Mouse (Mus musculus) gastrocnemius, postnatal 36 days (tissue): ENCODE measurements at regions not wholly inside any gene's neighbourhood (a gene's known extent, or its start where the extent isn't known, plus 50 kb on each side); places are given as distances from the start of the nearest gene placed in this dataset.

Experiments used
- DNase-seq, 2 experiments: peaks; one replicate each; pipeline ENCODE4 v3.0.0; 2022
- intact Hi-C: fragments of 180-260 bp; cut with DNase I; formaldehyde crosslinking; loops from one replicate; pipeline ENCODE4 v1.15.1; 2025

DNA sequence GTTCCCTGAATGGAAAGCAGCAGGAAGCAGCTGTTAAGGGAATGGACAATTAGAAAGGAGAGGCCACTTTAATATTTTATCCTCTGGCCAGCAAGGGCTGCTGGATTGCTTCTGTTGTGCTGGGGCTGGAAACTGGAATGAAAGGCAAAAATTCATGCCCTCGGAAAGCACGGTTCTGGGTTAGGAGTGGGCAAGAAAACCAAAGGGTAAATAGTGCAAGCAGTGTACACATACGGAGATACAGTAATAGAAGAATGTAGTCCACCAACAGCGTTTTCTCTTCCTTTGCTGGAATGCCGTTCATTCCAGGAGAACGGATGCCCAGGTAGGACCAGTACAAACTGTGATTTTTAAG is 50.8 kb upstream of the Zfr start:
- intact Hi-C loops: no loop called here
- no peak for DNase-seq

DNA sequence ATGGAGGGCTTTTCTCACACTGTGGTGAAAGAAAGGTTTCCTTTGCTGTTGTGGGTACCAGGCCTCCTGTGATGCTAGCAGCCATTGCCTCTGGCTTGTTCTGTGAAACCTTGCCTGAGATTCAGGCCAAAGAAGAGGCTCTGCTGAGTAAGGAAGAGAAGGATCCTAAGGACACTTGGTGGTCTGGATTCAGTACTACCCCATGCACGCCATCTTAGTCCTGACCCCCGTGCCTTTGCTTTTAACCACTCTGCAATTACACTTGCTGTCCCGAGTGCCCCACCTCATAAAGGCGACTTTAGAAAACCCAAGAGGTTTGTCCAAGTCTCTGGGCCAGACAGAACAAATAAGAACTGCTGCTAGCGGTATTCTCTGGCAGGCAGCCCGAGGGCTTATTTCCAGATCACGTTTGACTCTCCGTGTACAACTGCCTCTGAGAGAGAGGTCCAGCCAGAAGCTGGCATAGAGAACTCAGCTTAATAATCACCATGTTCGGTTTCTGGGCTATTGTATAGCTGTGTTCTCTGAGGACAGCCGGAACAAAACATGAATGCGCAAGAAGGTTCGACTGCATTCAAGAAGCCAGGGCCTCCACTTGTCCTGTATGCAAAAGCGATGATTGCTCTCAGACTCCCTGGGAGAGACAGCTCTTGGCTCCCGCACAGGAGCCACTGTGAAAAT is 51.3 kb upstream of the Zfr start:
- intact Hi-C loops: no loop called here

DNA sequence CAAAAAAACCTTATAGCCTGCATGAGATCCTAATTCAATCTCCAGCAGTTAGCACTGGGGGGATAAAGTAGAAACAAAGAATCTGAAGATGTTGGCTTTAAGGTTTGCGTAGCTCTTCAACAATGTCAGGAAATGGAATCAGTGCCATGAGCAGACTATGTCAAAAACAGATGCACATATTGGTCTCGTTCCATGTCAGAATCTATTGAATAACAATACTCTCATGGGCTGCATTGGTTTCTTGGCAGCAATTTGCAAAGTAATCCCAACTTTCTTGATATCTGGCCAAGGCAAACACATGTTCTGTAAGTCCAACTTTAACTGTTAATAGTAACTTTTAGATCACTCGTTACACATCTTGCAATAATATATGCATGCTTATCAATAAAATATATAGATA is 58.1 kb upstream of the Sub1 start:
- DNase-seq: no peak
- intact Hi-C loops: no loop called here

More for the DNA sequence above, 51.3 kb upstream of the Zfr start:
- peak; percentile 77 for DNase-seq

DNA sequence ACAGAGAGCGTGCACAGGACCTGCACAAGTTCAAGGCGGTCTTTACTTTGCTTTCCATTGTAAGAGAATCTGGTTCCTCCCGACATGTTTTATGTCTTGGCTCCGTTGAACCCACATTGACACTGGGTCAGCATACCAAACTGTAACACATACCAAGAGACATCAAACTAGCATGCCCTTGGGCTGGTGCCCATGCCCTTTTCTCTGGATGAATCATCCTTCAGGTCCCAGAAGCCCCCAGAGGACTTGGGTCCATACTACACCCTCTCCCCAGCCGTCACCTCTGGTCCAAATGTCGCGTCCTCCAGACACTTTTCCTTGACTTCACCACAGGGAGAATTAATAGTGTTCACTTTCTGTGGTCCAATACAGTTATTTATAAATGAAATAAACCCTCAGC is 56.8 kb upstream of the Sub1 start:
- no peak for DNase-seq
- intact Hi-C loops: no loop called here

DNA sequence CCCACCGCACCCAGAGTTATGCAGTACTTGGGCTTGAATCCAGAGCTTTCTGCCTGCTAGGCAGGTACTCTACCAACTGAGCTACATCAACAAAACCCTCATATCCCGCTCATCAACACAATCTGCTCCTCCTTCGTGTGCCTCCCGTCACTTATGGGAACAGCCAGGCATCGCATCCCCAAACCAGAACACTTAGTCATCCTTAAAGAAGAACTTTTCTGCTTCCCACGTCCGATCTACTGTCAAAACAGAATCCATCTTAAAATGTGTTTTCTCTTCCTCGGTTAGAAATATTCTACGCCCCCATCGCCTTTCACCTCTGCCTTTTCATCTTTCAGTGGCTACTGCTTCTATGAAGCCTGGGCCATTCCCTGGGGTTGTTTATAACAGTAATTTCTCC is 52.2 kb upstream of the Sub1 start:
- intact Hi-C loops: loop anchor here (5.0 kb wide), 1 partner anchor 33 kb away; no protein-coding TSS in a partner anchor

DNA sequence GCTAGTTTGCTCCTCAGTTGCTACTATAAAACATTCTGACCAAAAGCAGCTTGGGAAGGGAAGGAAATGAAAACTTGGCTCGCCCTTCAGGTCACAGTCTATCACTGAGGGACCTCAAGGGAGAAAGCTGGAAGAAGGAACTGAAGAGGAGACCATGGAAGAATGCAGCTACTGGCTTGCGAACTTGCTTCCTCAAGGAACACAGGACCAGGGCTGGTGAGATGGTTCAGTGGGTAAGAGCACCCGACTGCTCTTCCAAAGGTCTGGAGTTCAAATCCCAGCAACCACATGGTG is 51.4 kb upstream of the Sub1 start:
- DNase-seq: no peak
- intact Hi-C loops: loop anchor here (5.0 kb wide), 1 partner anchor 34 kb away; no protein-coding TSS in a partner anchor

More for the DNA sequence above, 52.2 kb upstream of the Sub1 start:
- no peak for DNase-seq

DNA sequence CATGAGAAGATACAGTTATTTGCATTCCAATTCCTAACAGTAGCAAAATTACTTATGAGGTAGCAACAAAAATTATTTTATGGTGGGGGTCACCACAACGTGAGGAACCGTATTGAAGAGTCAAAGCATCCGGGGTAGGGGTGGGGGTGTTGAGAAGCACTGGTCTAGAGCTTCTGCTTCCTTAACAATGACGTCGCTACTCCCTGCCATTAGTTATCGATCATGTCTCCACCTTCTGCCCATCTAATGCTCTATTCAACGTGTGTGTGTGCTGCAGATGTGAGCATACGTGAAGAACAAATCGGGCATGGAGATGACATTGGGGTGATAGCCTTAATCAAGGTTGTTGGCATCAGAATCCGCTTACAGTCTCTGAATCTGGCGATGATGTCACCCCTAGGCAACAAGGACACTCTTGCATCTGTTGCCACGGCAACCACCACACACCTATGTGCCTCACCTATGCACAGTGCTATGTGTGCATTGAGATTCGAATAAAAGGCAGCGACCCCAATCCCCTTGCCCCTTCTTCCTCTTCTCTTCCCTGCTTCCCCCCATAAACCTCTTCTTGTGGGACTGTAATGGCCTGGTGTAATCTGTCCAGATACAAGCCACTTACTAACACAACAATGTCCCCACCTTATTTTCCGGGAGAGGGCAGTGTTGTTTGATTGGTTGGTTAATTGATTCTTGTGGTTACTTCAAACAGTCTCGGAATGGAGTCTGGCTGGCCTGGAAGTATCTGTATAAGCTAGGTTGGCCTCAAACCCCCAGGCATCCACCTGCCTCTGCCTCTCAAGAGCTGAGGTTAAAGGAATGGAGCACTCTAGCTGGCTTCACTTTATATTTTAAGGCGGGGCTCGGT is 50.8 kb upstream of the Sub1 start:
- intact Hi-C loops: loop anchor here (5.0 kb wide), 1 partner anchor 35 kb away; no protein-coding TSS in a partner anchor
- no peak for DNase-seq
